Mouse (Mus musculus) heart, embryonic 12.5 days (tissue): Measurements from ENCODE around the gene Tnik. TPM values are rescaled to one million over a fixed set of nuclear protein-coding genes. Genes with fewer than 3 reads are reported as not detected.

Experiments
- ATAC-seq: fragments of 200-750 bp; cut with Nextera tagmentation; 2 replicates; pipeline ENCODE4 v1.8.0; 2017; ENCODE audit warnings: moderate TSS enrichment, moderate library complexity; ENCODE audit not compliant: insufficient number of reproducible peaks, low FRiP score
- H3K27ac ChIP-seq: fragments of 300-500 bp; sonication (generic); 2 replicates; pipeline ENCODE4 v1.5.1; 2016; ENCODE audit warnings: mild to moderate bottlenecking, moderate library complexity; ENCODE audit not compliant: poor library complexity, severe bottlenecking
- H3K27me3 ChIP-seq: fragments of 300-500 bp; sonication (generic); replicated peaks from 2 replicates; pipeline ENCODE4 v1.6.1; 2016; ENCODE audit warnings: mild to moderate bottlenecking, moderate library complexity
- H3K36me3 ChIP-seq: fragments of 300-500 bp; sonication (generic); 2 replicates; pipeline ENCODE4 v1.6.1; 2016; ENCODE audit warnings: mild to moderate bottlenecking, moderate library complexity
- H3K4me1 ChIP-seq: fragments of 300-500 bp; sonication (generic); replicated peaks from 2 replicates; pipeline ENCODE4 v1.6.1; 2016; ENCODE audit warnings: mild to moderate bottlenecking
- H3K4me2 ChIP-seq: fragments of 300-500 bp; sonication (generic); 2 replicates; pipeline ENCODE4 v1.6.1; 2016; ENCODE audit warnings: mild to moderate bottlenecking, moderate library complexity
- H3K4me3 ChIP-seq: fragments of 300-500 bp; sonication (generic); 2 replicates; pipeline ENCODE4 v1.5.1; 2016; ENCODE audit warnings: mild to moderate bottlenecking
- H3K9ac ChIP-seq: fragments of 300-500 bp; sonication (generic); 2 replicates; pipeline ENCODE4 v1.6.1; 2016; ENCODE audit warnings: mild to moderate bottlenecking, moderate library complexity
- H3K9me3 ChIP-seq: fragments of 300-500 bp; sonication (generic); replicated peaks from 2 replicates; pipeline ENCODE4 v1.6.1; 2016; ENCODE audit warnings: mild to moderate bottlenecking, moderate library complexity
- WGBS: fragments of 180-500 bp; shearing (Covaris S2); methylation state at CpG from one replicate; pipeline ENCODE4 v1.1.7; 2016; 5-methylcytosine and 5-hydroxymethylcytosine counted together
- polyA plus RNA-seq: library from polyadenylated mRNA; unstranded; fragments of >200 nt; fragmentation: Nextera tagmentation; extraction: Ambion mirVana; gene quantifications from 2 replicates; pipeline ENCODE4 v1.2.1, GENCODE M21; 2016

The Tnik gene
- polyA plus RNA-seq, 1 experiment from 2014 or later, result 10.3 TPM

DNA sequence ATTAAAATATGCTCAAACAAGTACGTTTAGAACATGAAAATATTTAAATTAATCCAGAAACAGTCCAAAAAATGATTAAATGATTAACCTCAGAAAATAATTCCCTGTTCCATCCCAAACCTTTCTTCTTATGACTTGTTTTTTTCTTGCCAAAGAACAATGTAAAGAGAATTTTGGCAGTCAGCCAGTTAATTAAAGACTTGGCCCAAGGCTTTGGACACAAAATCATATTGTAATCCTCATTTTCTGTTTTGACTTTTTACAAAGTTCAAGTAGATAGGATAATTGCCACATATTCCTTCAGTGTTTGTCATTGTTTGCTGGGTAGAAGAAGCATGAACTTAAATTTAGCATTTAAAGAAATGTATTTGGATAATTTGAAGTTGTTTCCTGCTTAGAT lies 353.4 kb downstream of the Tnik start:
- no peaks in the 10 kb centered on the region for H3K36me3 ChIP-seq
- no peak for ATAC-seq
- no peaks in the 10 kb centered on the region for H3K27me3 ChIP-seq
- no peak overlapping the region for H3K27ac ChIP-seq
- no peak overlapping the region for H3K9ac ChIP-seq
- no peak overlapping the region for H3K4me2 ChIP-seq
- H3K9me3 ChIP-seq, result no peaks in the 10 kb centered on the region
- 0 out of 2 replicates have a peak, but pooled peaks cover 3% of the 10 kb centered on the region for H3K4me1 ChIP-seq
- H3K4me3 ChIP-seq, result no peak overlapping the region
- 82% methylated on average over 1 of the region's 1 CpGs for WGBS

DNA sequence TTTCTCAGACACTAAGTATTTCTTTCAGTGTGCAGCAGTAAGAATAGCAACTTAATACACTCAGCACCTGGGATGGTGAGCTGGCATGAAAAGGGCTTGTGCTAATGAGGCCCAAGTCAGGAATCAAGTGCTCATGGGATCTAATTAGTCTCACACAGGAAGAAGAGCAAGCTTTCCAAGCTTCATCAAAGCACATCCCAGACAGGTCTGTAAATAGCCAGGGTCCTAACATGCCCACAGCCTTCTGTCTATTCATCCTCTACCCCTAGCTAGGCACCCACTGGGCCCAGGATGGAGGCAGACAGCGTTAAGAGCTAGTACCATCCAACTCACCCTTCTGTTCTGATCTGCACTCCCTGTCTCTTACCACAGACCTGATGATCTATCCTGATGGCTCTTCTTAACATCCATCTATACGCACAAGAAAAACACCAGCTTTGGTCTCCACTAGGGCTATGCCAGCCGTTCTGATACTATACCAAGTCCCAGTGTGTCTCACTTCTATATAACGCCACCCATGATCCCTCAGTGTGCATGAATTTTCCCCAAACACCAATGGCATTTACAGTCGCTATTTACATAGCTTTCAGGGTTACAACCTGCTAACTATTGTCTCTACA lies 354.1 kb downstream of the Tnik start:
- Histone ChIP-seq H3K27ac (no peak overlapping the region), H3K4me1 (no peaks in the 10 kb centered on the region), H3K9ac (no peak overlapping the region), H3K4me3 (no peak overlapping the region), H3K27me3 (no peaks in the 10 kb centered on the region), H3K9me3 (no peaks in the 10 kb centered on the region), H3K36me3 (no peaks in the 10 kb centered on the region), H3K4me2 (no peak overlapping the region)
- ATAC-seq, result no peak
- 88% methylated on average over 5 of the region's 5 CpGs for WGBS

DNA sequence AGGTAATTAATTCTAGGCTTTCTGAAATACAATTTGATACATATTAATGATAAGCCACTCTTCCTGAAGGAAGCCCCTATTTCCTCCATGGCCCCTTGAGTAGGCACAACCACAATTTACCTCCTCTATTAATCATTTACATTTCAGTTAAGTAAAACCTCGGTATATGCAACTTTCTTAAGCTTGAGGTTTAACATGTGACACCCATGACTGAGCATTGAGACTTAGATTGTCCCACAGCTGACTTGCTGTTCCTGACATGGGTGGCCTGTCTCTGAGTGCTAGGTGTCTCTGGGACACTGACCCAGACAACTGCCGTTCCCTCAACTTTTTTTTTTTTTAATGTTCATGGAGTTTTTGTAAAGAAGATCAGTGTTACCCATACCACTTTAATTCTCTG lies 358.8 kb downstream of the Tnik start:
- WGBS, result 73% methylated on average over 2 of the region's 2 CpGs
- Histone ChIP-seq H3K4me3 (no peak overlapping the region), H3K36me3 (peaks cover 4% of the 10 kb centered on the region; the same call in 1 of the 2 replicates), H3K9me3 (no peaks in the 10 kb centered on the region), H3K9ac (no peak overlapping the region), H3K27ac (no peak overlapping the region), H3K4me2 (no peak overlapping the region), H3K4me1 (no peaks in the 10 kb centered on the region), H3K27me3 (no peaks in the 10 kb centered on the region)
- ATAC-seq, result no peak

DNA sequence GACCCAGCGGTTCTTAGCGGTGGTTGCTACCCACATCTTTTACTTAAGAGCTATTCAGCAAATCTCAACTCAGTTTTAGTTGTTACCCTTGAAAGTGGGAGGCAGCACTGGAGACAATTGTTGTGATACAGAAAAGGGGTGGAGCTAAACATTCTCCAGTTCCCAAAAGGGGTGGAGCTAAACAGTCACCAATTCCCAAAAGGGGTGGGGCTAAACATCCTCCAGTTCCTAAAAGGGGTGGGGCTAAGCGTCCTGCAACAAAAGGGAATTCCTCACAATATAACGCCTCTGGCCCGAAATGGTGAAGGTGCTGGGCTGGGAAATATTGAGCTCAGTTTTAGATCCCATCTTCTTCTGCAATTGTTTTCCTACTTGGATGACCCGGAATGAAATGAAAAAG lies 363.8 kb downstream of the Tnik start:
- H3K9ac ChIP-seq, result no peak overlapping the region
- no peak overlapping the region for H3K4me2 ChIP-seq
- H3K27ac ChIP-seq, result no peak overlapping the region
- H3K36me3 ChIP-seq, result peaks cover 10% of the 10 kb centered on the region
- no peaks in the 10 kb centered on the region for H3K4me1 ChIP-seq
- H3K27me3 ChIP-seq, result no peaks in the 10 kb centered on the region
- H3K4me3 ChIP-seq, result no peak overlapping the region
- 84% methylated on average over 6 of the region's 6 CpGs for WGBS
- ATAC-seq, result no peak
- no peaks in the 10 kb centered on the region for H3K9me3 ChIP-seq

DNA sequence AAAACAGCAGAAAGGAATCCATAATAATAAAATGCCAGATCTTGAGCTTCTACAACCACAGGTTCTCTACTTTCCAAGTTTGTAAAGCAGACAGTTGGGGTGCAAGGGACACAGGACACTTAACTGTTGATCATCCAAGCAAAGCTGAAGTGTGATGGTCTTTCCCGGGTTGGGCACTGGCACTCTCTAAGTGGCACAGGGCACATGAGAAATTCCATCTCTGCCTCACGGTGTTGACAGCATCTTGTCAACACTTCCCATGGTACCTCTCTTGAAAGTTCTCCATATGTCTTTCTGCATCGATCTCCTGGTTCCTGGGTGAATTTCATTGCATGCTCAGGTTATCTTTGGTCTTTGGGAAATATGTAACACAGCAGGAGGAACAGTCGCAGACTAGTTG lies 373.8 kb downstream of the Tnik start:
- H3K4me1 ChIP-seq, result 0 out of 2 replicates have a peak, but pooled peaks cover 6% of the 10 kb centered on the region
- peaks cover 2% of the 10 kb centered on the region; the same call in 1 of the 2 replicates for H3K36me3 ChIP-seq
- 34% methylated on average over 4 of the region's 4 CpGs for WGBS
- H3K27ac ChIP-seq, result no peak overlapping the region
- no peak for ATAC-seq
- no peak overlapping the region for H3K4me3 ChIP-seq
- no peak overlapping the region for H3K4me2 ChIP-seq
- H3K9me3 ChIP-seq, result no peaks in the 10 kb centered on the region
- H3K9ac ChIP-seq, result no peak overlapping the region
- no peaks in the 10 kb centered on the region for H3K27me3 ChIP-seq

DNA sequence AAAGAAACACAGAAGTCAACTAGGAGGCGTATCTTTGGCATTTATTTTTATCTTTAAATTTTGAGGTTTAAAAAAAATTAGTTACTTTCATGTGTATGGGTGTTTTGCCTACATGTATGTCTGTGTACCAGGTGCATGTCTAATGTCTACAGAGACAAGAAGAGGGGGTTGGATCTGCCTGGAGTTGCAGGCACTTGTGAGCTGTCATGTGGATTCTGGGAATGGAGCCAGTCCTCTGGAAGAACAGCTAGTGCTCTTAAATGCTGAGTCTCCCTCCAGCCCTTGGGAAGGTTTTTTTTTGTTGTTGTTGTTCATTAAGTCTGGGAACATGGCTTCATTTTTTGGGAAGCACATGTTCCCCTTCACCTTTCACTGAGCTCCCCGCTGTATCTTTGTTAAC lies 375.9 kb downstream of the Tnik start:
- Histone ChIP-seq H3K4me2 (no peak overlapping the region), H3K9ac (no peak overlapping the region), H3K4me3 (no peak overlapping the region), H3K9me3 (no peaks in the 10 kb centered on the region), H3K4me1 (0 out of 2 replicates have a peak, but pooled peaks cover 6% of the 10 kb centered on the region), H3K27ac (no peak overlapping the region), H3K36me3 (no peaks in the 10 kb centered on the region), H3K27me3 (no peaks in the 10 kb centered on the region)
- ATAC-seq, result no peak
- WGBS, result 81% methylated on average over 2 of the region's 2 CpGs

DNA sequence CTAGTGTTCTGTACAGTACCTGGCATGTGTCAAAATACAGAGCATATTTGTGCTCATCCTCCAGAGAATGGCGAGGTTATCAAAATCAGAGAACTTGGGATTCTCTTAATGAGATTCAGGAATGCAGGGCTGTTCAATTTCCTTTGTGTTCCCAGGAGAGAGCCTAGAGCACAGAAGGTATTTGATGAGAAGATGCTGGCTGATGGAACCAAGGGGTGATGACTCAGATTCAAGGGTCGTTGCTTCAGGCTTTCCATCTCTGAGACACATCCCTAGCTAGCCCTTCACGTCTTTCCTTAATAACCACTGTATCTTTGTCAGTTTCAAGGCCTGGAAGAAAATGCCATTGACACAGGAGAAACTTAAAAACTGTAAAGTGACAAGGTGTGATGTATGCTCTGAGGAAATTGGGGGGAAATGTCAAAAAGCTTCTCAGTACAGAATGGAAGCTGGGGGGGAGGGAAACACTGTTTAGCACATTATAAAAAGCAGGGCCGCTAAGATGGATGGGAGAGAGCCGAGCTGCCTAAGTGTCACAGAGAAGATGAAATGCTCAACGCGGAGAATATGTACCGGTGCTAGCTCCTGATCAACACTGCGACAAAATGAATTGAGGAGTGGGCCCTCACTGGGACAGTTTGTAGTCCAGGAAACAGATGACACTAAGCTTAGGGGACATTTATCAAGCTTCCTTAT lies 380.4 kb downstream of the Tnik start:
- WGBS, result 76% methylated on average over 9 of the region's 9 CpGs
- no peak overlapping the region for H3K4me2 ChIP-seq
- no peak for ATAC-seq
- H3K4me1 ChIP-seq, result 0 out of 2 replicates have a peak, but pooled peaks cover 6% of the 10 kb centered on the region
- H3K27ac ChIP-seq, result no peak overlapping the region
- no peak overlapping the region for H3K9ac ChIP-seq
- H3K27me3 ChIP-seq, result no peaks in the 10 kb centered on the region
- H3K9me3 ChIP-seq, result no peaks in the 10 kb centered on the region
- H3K4me3 ChIP-seq, result no peak overlapping the region
- H3K36me3 ChIP-seq, result 0 out of 2 replicates have a peak, but pooled peaks cover 10% of the 10 kb centered on the region

DNA sequence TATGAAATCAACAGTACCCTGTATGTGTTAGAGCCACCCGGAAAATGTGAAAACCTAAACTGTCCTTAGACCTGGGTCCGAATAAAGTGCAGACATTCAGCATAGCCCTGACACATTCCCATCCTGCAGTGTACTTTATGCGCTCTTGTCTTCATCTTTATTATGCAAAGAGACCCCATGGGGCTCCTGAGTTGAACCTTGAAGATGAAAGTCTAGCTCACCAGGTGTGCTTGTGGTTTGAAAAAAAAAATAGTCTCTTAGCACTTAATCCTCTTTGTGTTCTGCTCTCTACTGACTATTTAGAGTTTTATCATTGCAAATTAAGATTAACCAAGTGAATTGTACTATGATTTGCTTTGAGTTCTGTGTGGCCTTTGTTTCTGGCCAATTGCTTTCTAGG lies 389.6 kb downstream of the Tnik start:
- Histone ChIP-seq H3K4me3 (no peak overlapping the region), H3K4me1 (no peaks in the 10 kb centered on the region), H3K9ac (no peak overlapping the region), H3K36me3 (peaks cover 23% of the 10 kb centered on the region), H3K9me3 (no peaks in the 10 kb centered on the region), H3K4me2 (no peak overlapping the region), H3K27ac (no peak overlapping the region), H3K27me3 (no peaks in the 10 kb centered on the region)
- ATAC-seq, result no peak
- WGBS, result 69% methylated on average over 3 of the region's 3 CpGs

DNA sequence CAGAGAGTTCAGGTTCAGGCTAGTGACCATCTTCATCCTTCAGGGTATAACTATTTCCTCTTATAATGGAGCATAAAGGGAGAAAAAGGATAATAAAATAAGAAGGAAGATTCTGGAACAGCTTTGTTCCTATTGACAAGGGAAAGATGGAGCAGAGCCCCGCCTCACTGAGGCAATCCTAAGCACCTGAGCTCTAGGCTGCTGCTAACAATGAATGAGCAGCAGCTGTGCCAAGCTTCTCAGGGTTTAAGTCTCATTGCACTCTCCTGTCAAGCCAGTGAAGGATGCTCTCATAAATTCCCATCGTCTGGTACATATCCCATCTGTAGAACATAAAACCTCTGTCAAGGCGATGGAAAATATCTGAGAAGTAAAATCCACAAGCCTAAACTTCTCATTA lies 390.0 kb downstream of the Tnik start:
- Histone ChIP-seq H3K9ac (no peak overlapping the region), H3K4me1 (no peaks in the 10 kb centered on the region), H3K27ac (no peak overlapping the region), H3K4me3 (no peak overlapping the region), H3K4me2 (no peak overlapping the region), H3K27me3 (no peaks in the 10 kb centered on the region), H3K36me3 (peaks cover 20% of the 10 kb centered on the region), H3K9me3 (no peaks in the 10 kb centered on the region)
- WGBS, result 80% methylated on average over 3 of the region's 3 CpGs
- ATAC-seq, result no peak

DNA sequence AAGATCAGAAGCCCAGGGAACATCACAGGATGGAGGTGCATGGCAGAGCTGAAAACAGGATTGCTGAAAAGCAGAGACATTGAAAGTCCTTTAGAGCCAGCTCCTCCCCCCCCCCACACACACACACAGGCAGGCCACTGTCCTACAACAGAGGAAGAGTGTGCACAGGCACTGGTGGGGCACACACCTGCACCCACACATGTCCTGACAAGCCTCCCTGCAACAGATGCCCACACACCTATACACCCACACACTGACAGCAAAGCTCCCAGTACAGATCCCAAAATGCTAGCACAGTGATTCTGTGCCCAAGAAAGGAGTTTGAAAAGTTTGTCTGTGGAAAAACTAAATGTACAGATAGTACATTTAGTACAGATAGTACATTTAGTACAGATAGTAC lies 391.7 kb downstream of the Tnik start:
- H3K27ac ChIP-seq, result no peak overlapping the region
- no peaks in the 10 kb centered on the region for H3K27me3 ChIP-seq
- H3K9ac ChIP-seq, result no peak overlapping the region
- H3K4me3 ChIP-seq, result no peak overlapping the region
- H3K36me3 ChIP-seq, result peaks cover 19% of the 10 kb centered on the region
- no peaks in the 10 kb centered on the region for H3K4me1 ChIP-seq
- no peak for ATAC-seq
- H3K4me2 ChIP-seq, result no peak overlapping the region
- H3K9me3 ChIP-seq, result no peaks in the 10 kb centered on the region

DNA sequence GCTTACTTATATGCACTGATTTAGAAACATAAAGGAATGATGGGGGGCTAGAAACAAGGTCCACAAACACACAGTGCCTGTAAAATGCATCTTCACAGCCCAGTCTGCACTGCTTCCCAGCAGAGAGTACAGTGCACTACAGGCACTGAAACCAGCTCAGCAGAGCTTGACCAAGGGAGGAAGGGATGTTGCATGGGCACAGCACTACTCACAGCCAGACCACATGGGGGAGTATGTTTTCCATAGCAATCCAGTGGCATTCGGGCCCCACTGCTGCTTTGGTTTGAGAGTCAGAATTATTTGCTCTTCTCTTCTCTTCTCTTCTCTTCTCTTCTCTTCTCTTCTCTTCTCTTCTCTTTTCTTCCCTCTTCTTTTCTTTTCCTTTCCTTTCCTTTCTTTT lies 395.3 kb downstream of the Tnik start:
- H3K27me3 ChIP-seq, result no peaks in the 10 kb centered on the region
- WGBS, result 50% methylated on average over 1 of the region's 1 CpGs
- H3K4me2 ChIP-seq, result no peak overlapping the region
- no peaks in the 10 kb centered on the region for H3K9me3 ChIP-seq
- no peak for ATAC-seq
- no peaks in the 10 kb centered on the region for H3K4me1 ChIP-seq
- no peak overlapping the region for H3K9ac ChIP-seq
- no peak overlapping the region for H3K4me3 ChIP-seq
- H3K36me3 ChIP-seq, result peaks cover 11% of the 10 kb centered on the region
- no peak overlapping the region for H3K27ac ChIP-seq
